Mouse (Mus musculus) T-helper 17 cell (primary cell): ENCODE data around the gene Ceacam9.
"Not testable (repeated sequence)": the region's sequence is repeated elsewhere in the genome, so short reads cannot be mapped to it uniquely, and the experiment has no call there.

Experiments used
- in situ Hi-C, 2 experiments: fragments of 300-600 bp; cut with MboI, MseI; formaldehyde crosslinking; loops; 1 replicate in 1 of 2; 2 replicates in 1 of 2; pipeline ENCODE4 v1.15.1; 2025; ENCODE audit warnings: high pct_unique_total_duplicates in 2 of 2

The Ceacam9 gene

GRCm38 (mm10) chr7:16721629-16722028 lies at the start of gene Ceacam9:
TSS of gene Ceacam9 (plus strand) at chr7:16721929.
- in situ Hi-C loops, result no loop called here

GRCm38 (mm10) chr7:16673823-16674222 lies 47.9 kb upstream of the Ceacam9 start:
- in situ Hi-C loops, result no loop called here

- in situ Hi-C loops, result not testable (repeated sequence)
Observed at GRCm38 (mm10) chr7:16674699-16675098, 47.0 kb upstream of the Ceacam9 start.

- in situ Hi-C loops, result no loop called here
Observed at GRCm38 (mm10) chr7:16675605-16676004, 46.1 kb upstream of the Ceacam9 start, which contains the start of gene Ceacam15. TSS of gene Ceacam15 (minus strand) at chr7:16675705.

- in situ Hi-C loops, result not testable (repeated sequence)
Observed at GRCm38 (mm10) chr7:16680194-16680593, 41.5 kb upstream of the Ceacam9 start.

GRCm38 (mm10) chr7:16689196-16689595 lies 32.5 kb upstream of the Ceacam9 start:
- in situ Hi-C loops, result no loop called here

- in situ Hi-C loops, result no loop called here
Observed at GRCm38 (mm10) chr7:16695025-16695424, 26.7 kb upstream of the Ceacam9 start.

GRCm38 (mm10) chr7:16699042-16699441 lies 22.7 kb upstream of the Ceacam9 start:
- in situ Hi-C loops, result no loop called here

- in situ Hi-C loops, result no loop called here
Observed at GRCm38 (mm10) chr7:16700583-16700982, 21.1 kb upstream of the Ceacam9 start.

- in situ Hi-C loops, result no loop called here
Observed at GRCm38 (mm10) chr7:16706385-16706784, 15.3 kb upstream of the Ceacam9 start.

- in situ Hi-C loops, result no loop called here
Observed at GRCm38 (mm10) chr7:16708244-16708643, 13.5 kb upstream of the Ceacam9 start.

- in situ Hi-C loops, result loop anchor here in 1 of 2 experiments (5.0 kb wide), 1 partner anchor 83 kb away; no protein-coding TSS in a partner anchor
Observed at GRCm38 (mm10) chr7:16710604-16711003, 11.1 kb upstream of the Ceacam9 start.

GRCm38 (mm10) chr7:16712633-16713415 lies 8.9 kb upstream of the Ceacam9 start:
- in situ Hi-C loops, result loop anchor here in 1 of 2 experiments (5.0 kb wide), 1 partner anchor 86 kb away; no protein-coding TSS in a partner anchor

- in situ Hi-C loops, result not testable (repeated sequence)
Observed at GRCm38 (mm10) chr7:16716456-16717152, 5.1 kb upstream of the Ceacam9 start.

GRCm38 (mm10) chr7:16722490-16722889 lies 761 bp downstream of the Ceacam9 start:
- in situ Hi-C loops, result not testable (repeated sequence)

- in situ Hi-C loops, result no loop called here
Observed at GRCm38 (mm10) chr7:16728596-16729348, 7.0 kb downstream of the Ceacam9 start.

- in situ Hi-C loops, result not testable (repeated sequence)
Observed at GRCm38 (mm10) chr7:16729563-16729962, 7.8 kb downstream of the Ceacam9 start.

GRCm38 (mm10) chr7:16730791-16731190 lies 9.1 kb downstream of the Ceacam9 start:
- in situ Hi-C loops, result no loop called here

- in situ Hi-C loops, result no loop called here
Observed at GRCm38 (mm10) chr7:16731893-16732422, 10.2 kb downstream of the Ceacam9 start.

- in situ Hi-C loops, result no loop called here
Observed at GRCm38 (mm10) chr7:16737606-16738072, 15.9 kb downstream of the Ceacam9 start.

GRCm38 (mm10) chr7:16738073-16738696 lies 16.5 kb downstream of the Ceacam9 start, which contains the start of gene Ap2s1:
TSS of gene Ap2s1 (plus strand) at chr7:16738410.
- in situ Hi-C loops, result no loop called here
